Mouse (Mus musculus) myocyte (in vitro differentiated cells): ENCODE measurements around the gene Pitpna. TPM values are rescaled to one million over a fixed set of nuclear protein-coding genes. Genes with fewer than 3 reads are reported as not detected.

Source experiments
- H3K27me3 ChIP-seq: one replicate; pipeline ENCODE4 v1.6.1; 2011; ENCODE audit not compliant: control insufficient read depth, insufficient read depth, insufficient read length
- H3K36me3 ChIP-seq: one replicate; pipeline ENCODE4 v1.6.1; 2011; ENCODE audit not compliant: control insufficient read depth, insufficient read depth
- H3K4me2 ChIP-seq: one replicate; pipeline ENCODE4 v1.6.1; 2011; ENCODE audit warnings: low read depth, control low read depth
- H3K4me3 ChIP-seq: one replicate; pipeline ENCODE4 v1.5.1; 2011; ENCODE audit warnings: mild to moderate bottlenecking, control low read depth, moderate library complexity
- H3K79me2 ChIP-seq: one replicate; pipeline ENCODE4 v1.6.1; 2011; ENCODE audit not compliant: control insufficient read depth, insufficient read depth
- H3ac ChIP-seq: one replicate; pipeline ENCODE4 v1.6.1; 2011; ENCODE audit not compliant: control insufficient read depth, insufficient read length
- CEBPB ChIP-seq: IDR thresholded peaks from 2 replicates; pipeline ENCODE4 v1.6.1; 2011; ENCODE audit warnings: mild to moderate bottlenecking, moderate library complexity; ENCODE audit not compliant: poor library complexity, insufficient read depth, severe bottlenecking
- E2F4 ChIP-seq: IDR thresholded peaks from one replicate; pipeline ENCODE4 v1.6.1; 2011; ENCODE audit warnings: mild to moderate bottlenecking, control low read depth, moderate library complexity; ENCODE audit not compliant: insufficient read depth
- MAX ChIP-seq: IDR thresholded peaks from one replicate; pipeline ENCODE4 v1.6.1; 2011; ENCODE audit warnings: low read depth, mild to moderate bottlenecking, control low read depth
- MYOD1 ChIP-seq, 3 experiments: IDR thresholded peaks; one replicate each; pipeline ENCODE4 v1.6.1; 2011; ENCODE audit warnings: control low read depth in 2 of 3, low read depth in 2 of 3, mild to moderate bottlenecking in 2 of 3, moderate library complexity in 1 of 3; ENCODE audit not compliant: insufficient read length in 2 of 3, control insufficient read depth in 1 of 3
- MYOG ChIP-seq, 3 experiments: IDR thresholded peaks; one replicate each; pipeline ENCODE4 v1.6.1; 2011; ENCODE audit warnings: control low read depth in 2 of 3, low read depth in 2 of 3, mild to moderate bottlenecking in 2 of 3; ENCODE audit not compliant: insufficient read length in 2 of 3, control insufficient read depth in 1 of 3, insufficient read depth in 1 of 3
- POLR2A ChIP-seq: IDR thresholded peaks from one replicate; pipeline ENCODE4 v1.6.1; 2011; ENCODE audit warnings: low read depth, mild to moderate bottlenecking, control low read depth, moderate library complexity; ENCODE audit not compliant: insufficient read length
- POLR2AphosphoS2 ChIP-seq: IDR thresholded peaks from one replicate; pipeline ENCODE4 v1.6.1; 2011; ENCODE audit warnings: low read depth, control low read depth; ENCODE audit not compliant: insufficient read length
- REST ChIP-seq: IDR thresholded peaks from one replicate; pipeline ENCODE4 v1.6.1; 2011; ENCODE audit warnings: mild to moderate bottlenecking, control low read depth, moderate library complexity; ENCODE audit not compliant: insufficient read depth, insufficient read length
- SRF ChIP-seq: IDR thresholded peaks from one replicate; pipeline ENCODE4 v1.6.1; 2011; ENCODE audit warnings: low read depth; ENCODE audit not compliant: control insufficient read depth, insufficient read length
- TCF12 ChIP-seq: IDR thresholded peaks from one replicate; pipeline ENCODE4 v1.6.1; 2011; ENCODE audit warnings: mild to moderate bottlenecking, control low read depth; ENCODE audit not compliant: poor library complexity, insufficient read depth, severe bottlenecking
- TCF3 ChIP-seq: IDR thresholded peaks from one replicate; pipeline ENCODE4 v1.6.1; 2011; ENCODE audit warnings: low read depth, control low read depth; ENCODE audit not compliant: insufficient read length
- USF1 ChIP-seq: IDR thresholded peaks from one replicate; pipeline ENCODE4 v1.6.1; 2011; ENCODE audit warnings: low read depth, mild to moderate bottlenecking, control low read depth, moderate library complexity
- polyA plus RNA-seq: library from polyadenylated mRNA; unstranded; fragments of >200 nt; fragmentation: generic; extraction: Trizol; gene quantifications from one replicate; pipeline ENCODE4 v1.2.1, GENCODE M21; 2012; ENCODE audit warnings: missing spikeins

Pitpna gene
- polyA plus RNA-seq, 1 experiment, result 125 TPM

- no peak for TF ChIP-seq E2F4
- TF ChIP-seq USF1, result no peak
- TF ChIP-seq MYOG (IDR thresholded peaks at IDR 0.05; ENCODE audit: control insufficient read depth in 1 of 3, insufficient read depth in 1 of 3, insufficient read length in 2 of 3, low read depth in 2 of 3), result no peak
These were observed 47.0 kb upstream of the Pitpna start for GRCm38 (mm10) chr11:75540710-75541581.

GRCm38 (mm10) chr11:75544713-75545112, 43.2 kb upstream of the Pitpna start:
- Histone ChIP-seq H3K4me3 (no peak overlapping the region), H3K27me3 (no peaks in the 10 kb centered on the region), H3K79me2 (no peaks in the 10 kb centered on the region), H3K4me2 (no peak overlapping the region), H3K36me3 (no peaks in the 10 kb centered on the region), H3ac (no peak overlapping the region)
- TF ChIP-seq MAX (no peak), E2F4 (no peak), REST (no peak), POLR2AphosphoS2 (no peak), CEBPB (no peak), POLR2A (no peak), TCF12 (no peak), MYOG (IDR thresholded peaks at IDR 0.05; ENCODE audit: control insufficient read depth in 1 of 3, insufficient read depth in 1 of 3, insufficient read length in 2 of 3, low read depth in 2 of 3) (no peak), MYOD1 (IDR thresholded peaks at IDR 0.05; ENCODE audit: control insufficient read depth in 1 of 3, insufficient read length in 2 of 3, low read depth in 2 of 3) (no peak), USF1 (no peak), SRF (no peak), TCF3 (no peak)

More at GRCm38 (mm10) chr11:75540710-75541581, 47.0 kb upstream of the Pitpna start:
- Histone ChIP-seq H3K27me3 (no peaks in the 10 kb centered on the region), H3K79me2 (no peaks in the 10 kb centered on the region), H3K4me3 (no peak overlapping the region), H3K36me3 (no peaks in the 10 kb centered on the region), H3ac (no peak overlapping the region), H3K4me2 (no peak overlapping the region)

GRCm38 (mm10) chr11:75546057-75546456, 41.8 kb upstream of the Pitpna start:
- H3ac ChIP-seq, result no peak overlapping the region
- TF ChIP-seq MAX (no peak), MYOD1 (IDR thresholded peaks at IDR 0.05; ENCODE audit: control insufficient read depth in 1 of 3, insufficient read length in 2 of 3, low read depth in 2 of 3) (peak in 1 of 3 experiments; percentile 0), SRF (no peak), POLR2AphosphoS2 (no peak)
- no peaks in the 10 kb centered on the region for H3K79me2 ChIP-seq
- no peak overlapping the region for H3K4me3 ChIP-seq
- H3K36me3 ChIP-seq, result no peaks in the 10 kb centered on the region
- no peaks in the 10 kb centered on the region for H3K27me3 ChIP-seq
- H3K4me2 ChIP-seq, result no peak overlapping the region

GRCm38 (mm10) chr11:75549658-75550111, 38.2 kb upstream of the Pitpna start:
- Histone ChIP-seq H3K36me3 (no peaks in the 10 kb centered on the region), H3K4me3 (no peak overlapping the region), H3K79me2 (no peaks in the 10 kb centered on the region), H3K4me2 (no peak overlapping the region), H3ac (no peak overlapping the region), H3K27me3 (no peaks in the 10 kb centered on the region)
- TF ChIP-seq POLR2AphosphoS2 (no peak), MYOG (IDR thresholded peaks at IDR 0.05; ENCODE audit: control insufficient read depth in 1 of 3, insufficient read depth in 1 of 3, insufficient read length in 2 of 3, low read depth in 2 of 3) (no peak), SRF (no peak)

- Histone ChIP-seq H3K36me3 (no peaks in the 10 kb centered on the region), H3K27me3 (no peaks in the 10 kb centered on the region), H3K79me2 (no peaks in the 10 kb centered on the region), H3K4me3 (no peak overlapping the region), H3ac (no peak overlapping the region), H3K4me2 (peak overlapping the region; percentile 55)
- TF ChIP-seq POLR2A, result no peak
- TF ChIP-seq USF1, result no peak
These were observed 37.5 kb upstream of the Pitpna start for GRCm38 (mm10) chr11:75550200-75550946.
